Mouse (Mus musculus) bone marrow, adult 2 months (tissue): ENCODE results near the gene Aagab. TPM values are rescaled to one million over a fixed set of nuclear protein-coding genes. Genes with fewer than 3 reads are reported as not detected.

Experiments
- H3K27ac ChIP-seq: fragments of 200-500 bp; 2 replicates; pipeline ENCODE4 v1.5.1; 2012; ENCODE audit warnings: low read depth, mild to moderate bottlenecking, control low read depth, inconsistent platforms, low read length; ENCODE audit not compliant: control insufficient read depth, poor library complexity, insufficient read depth
- H3K4me1 ChIP-seq: fragments of 200-500 bp; 2 replicates; pipeline ENCODE4 v1.6.1; 2011; ENCODE audit warnings: low read length; ENCODE audit not compliant: control insufficient read depth, insufficient read depth
- H3K4me3 ChIP-seq: fragments of 200-500 bp; replicated peaks from 2 replicates; pipeline ENCODE3; 2011; ENCODE audit warnings: mild to moderate bottlenecking, low read depth, low read length, control low read depth; ENCODE audit not compliant: control insufficient read depth
- CTCF ChIP-seq: fragments of 200-500 bp; IDR thresholded peaks from 2 replicates; pipeline ENCODE4 v1.5.1; 2011; ENCODE audit warnings: low read length, control low read depth; ENCODE audit not compliant: control insufficient read depth, insufficient read depth
- POLR2A ChIP-seq: fragments of 200-500 bp; IDR thresholded peaks from 2 replicates; pipeline ENCODE4 v1.6.1; 2011; ENCODE audit warnings: low read depth, mild to moderate bottlenecking, control low read depth, low read length, borderline replicate concordance; ENCODE audit not compliant: control insufficient read depth
- WGBS: fragments of 180-500 bp; shearing (Covaris S2); methylation state at CpG from one replicate; pipeline ENCODE4 v1.1.7; 2018; 5-methylcytosine and 5-hydroxymethylcytosine counted together
- polyA plus RNA-seq: library from polyadenylated mRNA; stranded (reverse); fragments of >200 nt; gene quantifications from 2 replicates; pipeline ENCODE4 v1.2.4, GENCODE M21; 2011; ENCODE audit warnings: low replicate concordance; ENCODE audit not compliant: missing spikeins, insufficient read depth, insufficient read length

The Aagab gene
- polyA plus RNA-seq, 1 experiment, result 13.9 TPM

- Histone ChIP-seq H3K4me1 (no peaks in the 10 kb centered on the region; the same call in 1 of the 2 replicates), H3K4me3 (no peak overlapping the region), H3K27ac (no peak overlapping the region)
- 53% methylated on average over 8 of the region's 8 CpGs for WGBS
- no peak for TF ChIP-seq POLR2A
- TF ChIP-seq CTCF, result no peak
Measured at GRCm38 (mm10) chr9:63591661-63592256, 10.7 kb upstream of the Aagab start.

DNA sequence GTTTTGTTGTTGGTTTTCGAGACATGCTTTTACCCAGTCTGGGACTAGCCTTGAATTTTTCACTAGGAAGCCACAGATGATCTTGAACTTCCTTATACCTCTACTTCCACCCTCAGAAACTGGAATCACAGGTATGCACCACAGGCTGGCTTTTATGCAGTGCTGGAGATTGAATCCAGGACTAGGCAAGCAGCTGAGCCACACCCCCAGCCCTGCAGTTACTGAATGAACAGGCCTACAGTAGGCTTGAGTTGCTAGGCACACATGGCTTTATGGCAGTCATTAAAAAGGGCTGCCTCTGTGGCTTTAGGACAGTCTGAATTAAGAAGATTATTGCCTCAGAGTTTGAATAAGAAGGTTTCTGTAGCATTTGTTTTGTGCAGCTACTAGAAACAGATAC lies 7.4 kb upstream of the Aagab start:
- no peak overlapping the region for H3K4me3 ChIP-seq
- H3K27ac ChIP-seq, result no peak overlapping the region
- no peak for TF ChIP-seq CTCF
- no peak for TF ChIP-seq POLR2A
- H3K4me1 ChIP-seq, result no peaks in the 10 kb centered on the region
- WGBS, result 71% methylated on average over 1 of the region's 1 CpGs

- no peaks in the 10 kb centered on the region for H3K4me1 ChIP-seq
- no peak overlapping the region for H3K4me3 ChIP-seq
- 53% methylated on average over 8 of the region's 8 CpGs for WGBS
- H3K27ac ChIP-seq, result no peak overlapping the region
- TF ChIP-seq POLR2A (no peak), CTCF (no peak)
Measured at GRCm38 (mm10) chr9:63595652-63596051, 6.8 kb upstream of the Aagab start.

DNA sequence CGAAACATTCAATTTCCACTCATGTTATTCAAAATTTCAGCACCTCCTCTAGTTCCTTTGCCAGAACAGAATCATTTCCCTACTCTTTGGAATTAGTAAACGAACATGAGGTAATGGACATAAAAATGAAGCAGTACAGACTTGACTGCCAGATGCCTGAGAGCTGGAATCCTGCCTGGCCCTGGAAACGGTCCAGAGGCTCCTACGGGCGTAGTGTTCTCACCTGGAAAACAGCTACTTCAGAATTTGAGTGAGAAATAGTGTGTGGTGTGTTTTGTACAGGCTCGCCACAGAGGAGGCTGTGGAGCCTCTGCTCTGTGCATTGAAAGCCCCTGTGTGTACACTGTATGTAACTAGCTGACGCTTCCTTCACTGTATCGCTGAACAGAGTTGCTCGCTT lies 5.8 kb upstream of the Aagab start:
- TF ChIP-seq CTCF (no peak), POLR2A (no peak)
- no peaks in the 10 kb centered on the region for H3K4me1 ChIP-seq
- WGBS, result 82% methylated on average over 9 of the region's 9 CpGs
- H3K4me3 ChIP-seq, result no peak overlapping the region
- H3K27ac ChIP-seq, result no peak overlapping the region

DNA sequence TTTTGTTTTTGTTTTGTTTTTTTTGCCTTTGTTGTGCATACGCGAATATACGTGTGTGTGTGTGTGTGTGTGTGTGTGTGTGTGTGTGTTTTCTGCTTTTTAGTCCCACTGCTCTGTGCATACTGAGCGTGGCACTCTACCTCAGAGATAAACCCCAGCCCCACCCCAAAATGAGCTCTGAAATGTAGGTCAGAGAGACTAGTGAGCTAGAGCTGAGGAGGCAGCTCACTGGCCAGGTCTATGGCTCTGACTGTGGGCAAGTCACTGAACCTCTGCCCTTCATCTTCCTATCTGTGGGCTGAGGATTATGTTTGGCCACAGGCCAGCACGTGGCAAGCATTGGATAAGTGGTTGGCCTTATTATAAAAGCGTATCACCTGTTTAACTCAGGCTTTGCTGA lies 1.4 kb downstream of the Aagab start:
- Histone ChIP-seq H3K4me3 (peak overlapping the region; percentile 57), H3K4me1 (peaks cover 7% of the 10 kb centered on the region)
- WGBS, result 25% methylated on average over 6 of the region's 6 CpGs

GRCm38 (mm10) chr9:63606594-63606993 lies 4.1 kb downstream of the Aagab start:
- Histone ChIP-seq H3K4me1 (peaks cover 14% of the 10 kb centered on the region), H3K27ac (no peak overlapping the region), H3K4me3 (no peak overlapping the region)
- WGBS, result 75% methylated on average over 2 of the region's 2 CpGs
- TF ChIP-seq CTCF, result no peak
- no peak for TF ChIP-seq POLR2A

More for the DNA sequence above, 1.4 kb downstream of the Aagab start:
- peak overlapping the region; percentile 8; the same call in 1 of the 2 replicates for H3K27ac ChIP-seq
- TF ChIP-seq CTCF (no peak), POLR2A (no peak)

GRCm38 (mm10) chr9:63608006-63608405 lies 5.5 kb downstream of the Aagab start:
- H3K4me3 ChIP-seq, result no peak overlapping the region
- peaks cover 20% of the 10 kb centered on the region for H3K4me1 ChIP-seq

DNA sequence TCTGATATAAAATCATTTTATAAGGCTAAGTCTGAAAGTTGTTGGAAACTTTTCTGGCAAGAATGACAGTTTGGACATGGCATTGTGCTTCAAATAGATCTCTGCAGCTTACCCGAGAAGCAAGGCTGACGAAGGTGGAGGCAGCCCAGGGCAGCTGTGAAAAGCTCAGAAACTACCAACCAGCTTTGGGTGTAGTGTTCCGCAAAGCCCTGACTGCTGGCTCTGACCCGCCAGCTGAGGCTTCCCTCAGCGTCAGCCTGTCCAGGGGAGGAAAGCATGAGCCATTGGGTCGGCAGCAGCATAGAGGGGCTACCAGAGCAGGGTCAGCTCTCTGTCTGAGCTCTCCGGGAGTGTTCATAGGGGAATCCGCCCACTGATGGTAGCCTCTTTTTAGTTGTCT lies 6.8 kb downstream of the Aagab start:
- 76% methylated on average over 8 of the region's 8 CpGs for WGBS
- Histone ChIP-seq H3K27ac (no peak overlapping the region), H3K4me1 (peaks cover 21% of the 10 kb centered on the region), H3K4me3 (no peak overlapping the region)
- TF ChIP-seq CTCF (no peak), POLR2A (no peak)

More at GRCm38 (mm10) chr9:63608006-63608405, 5.5 kb downstream of the Aagab start:
- WGBS, result 77% methylated on average over 6 of the region's 6 CpGs
- no peak overlapping the region for H3K27ac ChIP-seq
- TF ChIP-seq CTCF, result no peak
- no peak for TF ChIP-seq POLR2A

GRCm38 (mm10) chr9:63609776-63610175 lies 7.3 kb downstream of the Aagab start:
- no peak for TF ChIP-seq CTCF
- no peak for TF ChIP-seq POLR2A
- Histone ChIP-seq H3K27ac (no peak overlapping the region), H3K4me3 (no peak overlapping the region), H3K4me1 (peaks cover 23% of the 10 kb centered on the region)
- WGBS, result 72% methylated on average over 2 of the region's 2 CpGs
